Mouse (Mus musculus): Measurements from ENCODE around the gene Pomt1.
"Not testable (repeated sequence)": the region's sequence is repeated elsewhere in the genome, so short reads cannot be mapped to it uniquely, and the experiment has no call there.

Gene Pomt1

GRCm38 (mm10) chr2:32287334-32287840 is 51.0 kb downstream of the Pomt1 start, which contains the start of gene Golga2:
Gene Golga2, plus strand, starts transcription at chr2:32287384.
- DNase-seq: no peak

DNA sequence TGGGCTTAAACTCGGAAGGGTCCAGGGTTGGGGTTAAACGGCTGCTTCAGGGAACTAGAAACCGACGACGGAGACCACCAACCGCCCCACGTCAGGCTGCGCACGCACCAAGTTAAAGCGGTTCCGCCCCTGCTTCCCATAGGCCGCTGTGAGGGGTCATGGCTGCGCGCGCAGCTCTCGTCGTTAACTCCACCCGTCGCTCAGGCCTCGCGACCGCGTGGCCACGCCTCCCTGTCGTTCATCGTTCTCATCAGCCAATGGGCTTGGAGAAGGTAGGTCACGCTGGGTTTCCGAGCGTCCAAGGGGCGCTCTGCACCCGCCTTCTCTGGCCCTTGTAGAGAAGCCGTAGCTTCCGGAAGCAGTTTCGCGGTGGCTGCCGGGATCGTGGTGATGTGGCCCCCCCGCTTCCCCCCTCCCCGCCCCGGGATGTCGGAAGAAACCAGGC is 51.6 kb downstream of the Pomt1 start, which contains the start of gene Swi5:
TSS of gene Swi5 (minus strand) at position 153 of the 445 bp plus-strand sequence.
- DNase-seq: peak; percentile 100

DNA sequence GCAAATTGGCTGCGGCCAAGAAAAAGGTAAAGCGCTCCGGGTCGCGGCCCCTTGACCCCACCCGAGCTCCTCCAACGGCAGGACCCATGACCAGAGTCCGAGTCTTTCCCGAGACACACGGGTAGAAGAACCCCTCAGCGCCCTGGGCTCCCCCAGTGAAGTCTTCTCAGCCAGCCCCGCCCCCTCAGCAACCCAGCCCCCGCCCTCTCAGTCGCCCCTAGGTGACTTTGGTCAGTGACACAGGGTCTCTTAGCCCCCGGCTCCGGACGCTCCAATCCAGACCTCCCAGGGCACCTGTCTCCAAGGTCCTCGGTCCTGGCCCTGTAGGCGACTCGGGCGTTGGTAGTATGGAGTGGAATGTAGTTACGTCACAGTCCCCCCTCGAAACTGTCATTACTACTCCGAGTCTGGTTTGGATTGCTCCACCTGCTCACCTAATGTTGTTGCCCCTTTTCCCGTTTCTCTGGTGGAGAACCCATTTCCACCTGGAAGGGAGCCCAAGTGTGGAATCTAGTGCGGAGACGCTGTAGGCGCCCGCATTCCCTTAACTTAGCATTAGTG is 52.1 kb downstream of the Pomt1 start:
- no peak for DNase-seq

DNA sequence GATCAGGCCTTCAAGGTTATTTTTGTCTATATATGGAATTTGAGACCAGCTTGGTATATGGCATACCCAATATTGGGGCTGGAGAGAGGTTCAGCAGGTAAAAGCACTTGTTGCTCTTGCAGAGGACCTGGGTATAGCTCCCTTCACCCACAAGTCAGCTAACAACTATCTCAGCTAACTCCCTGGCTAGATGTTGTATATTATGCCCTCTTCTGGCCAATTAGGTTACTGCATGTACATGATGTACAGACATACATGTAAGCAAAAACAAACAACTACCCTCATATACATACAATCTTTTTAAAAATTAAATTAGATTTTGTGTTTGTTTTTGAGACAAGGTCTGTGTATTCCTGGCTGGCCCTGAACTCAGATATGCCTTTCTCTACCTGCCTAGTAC is 53.2 kb downstream of the Pomt1 start:
- DNase-seq: no peak

GRCm38 (mm10) chr2:32294348-32294747 is 58.0 kb downstream of the Pomt1 start:
- DNase-seq: no peak

- DNase-seq: no peak
Observed at GRCm38 (mm10) chr2:32295285-32295684, 58.9 kb downstream of the Pomt1 start.

- DNase-seq: not testable (repeated sequence)
Observed at GRCm38 (mm10) chr2:32295842-32296241, 59.5 kb downstream of the Pomt1 start.

DNA sequence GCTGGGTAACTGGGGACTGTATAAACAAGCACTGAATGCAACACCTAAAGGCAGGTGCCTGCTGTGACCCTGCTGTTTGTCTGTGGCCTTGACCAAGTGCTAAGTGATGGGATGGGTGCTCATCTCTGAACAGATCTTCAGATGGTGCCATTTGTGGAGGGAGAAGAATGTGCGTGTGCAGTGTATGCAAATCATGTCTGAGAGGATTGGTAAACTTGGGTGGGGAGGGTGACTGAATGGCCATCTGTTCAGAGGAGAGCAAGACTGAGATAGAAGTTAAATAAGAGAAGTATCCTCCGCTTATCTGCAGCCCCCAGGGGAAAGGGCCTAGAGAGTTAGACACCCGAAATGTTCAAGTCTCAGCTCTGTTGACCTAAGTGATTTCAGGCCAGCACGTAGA is 63.1 kb downstream of the Pomt1 start:
- DNase-seq: no peak

- no peak for DNase-seq
Observed at GRCm38 (mm10) chr2:32302952-32303351, 66.6 kb downstream of the Pomt1 start.

GRCm38 (mm10) chr2:32304145-32304832 is 67.9 kb downstream of the Pomt1 start:
- DNase-seq: peak; percentile 79

All from kidney, postnatal 10 days (tissue).